Mouse (Mus musculus) urinary bladder, postnatal 14 days (tissue): Measurements from ENCODE around the gene Tab2.
"Not testable (repeated sequence)": the region's sequence is repeated elsewhere in the genome, so short reads cannot be mapped to it uniquely, and the experiment has no call there.

Experiments
- DNase-seq: peaks from one replicate; pipeline ENCODE4 v3.0.0; 2021; ENCODE audit warnings: low spot score

Tab2 gene

GRCm38 (mm10) chr10:7888256-7888868 lies 67.7 kb downstream of the Tab2 start:
- peak; percentile 2 for DNase-seq

GRCm38 (mm10) chr10:7883524-7883923 lies 72.5 kb downstream of the Tab2 start:
- DNase-seq, result peak; percentile 78

- peak; percentile 2 for DNase-seq
Measured at GRCm38 (mm10) chr10:7881971-7882370, 74.1 kb downstream of the Tab2 start.

GRCm38 (mm10) chr10:7880283-7880682 lies 75.7 kb downstream of the Tab2 start:
- not testable (repeated sequence) for DNase-seq

- peak; percentile 1 for DNase-seq
Measured at GRCm38 (mm10) chr10:7874194-7874593, 81.8 kb downstream of the Tab2 start.

- no peak for DNase-seq
Measured at GRCm38 (mm10) chr10:7871381-7872020, 84.5 kb downstream of the Tab2 start.

- no peak for DNase-seq
Measured at GRCm38 (mm10) chr10:7870571-7871315, 85.3 kb downstream of the Tab2 start.

- no peak for DNase-seq
Measured at GRCm38 (mm10) chr10:7869746-7870145, 86.3 kb downstream of the Tab2 start.

GRCm38 (mm10) chr10:7867666-7868030 lies 88.4 kb downstream of the Tab2 start:
- DNase-seq, result no peak

- peak; percentile 51 for DNase-seq
Measured at GRCm38 (mm10) chr10:7866762-7867665, 89.0 kb downstream of the Tab2 start.

- no peak for DNase-seq
Measured at GRCm38 (mm10) chr10:7864806-7865205, 91.2 kb downstream of the Tab2 start.

GRCm38 (mm10) chr10:7864184-7864583 lies 91.8 kb downstream of the Tab2 start:
- no peak for DNase-seq

GRCm38 (mm10) chr10:7863411-7863810 lies 92.6 kb downstream of the Tab2 start:
- no peak for DNase-seq

GRCm38 (mm10) chr10:7861937-7862657 lies 93.9 kb downstream of the Tab2 start:
- no peak for DNase-seq

- DNase-seq, result no peak
Measured at GRCm38 (mm10) chr10:7861259-7861936, 94.6 kb downstream of the Tab2 start.

- no peak for DNase-seq
Measured at GRCm38 (mm10) chr10:7860494-7860893, 95.5 kb downstream of the Tab2 start.
